Comparison of ENCODE assay signal across 8 mouse cellular contexts in genomic region chr6:113482477-113483099, GRCm38 (mm10). TPM values are rescaled to one million over a fixed set of nuclear protein-coding genes. Genes with fewer than 3 reads are reported as not detected.
A peak's percentile ranks its signal among the peaks of the same experiment; 100 is the strongest.
DNase-seq lines count a peak whose midpoint lies in the region; ATAC-seq and TF ChIP-seq lines count a peak whose summit lies in the region.

No protein-coding gene starts in this region.

- peak overlapping the region; percentile 89 for H3K27ac ChIP-seq in neural tube, embryonic 11.5 days (ENCODE audit: low read depth, low read length)
- H3K27ac ChIP-seq in cerebellum, adult 2 months (ENCODE audit: insufficient read depth, low read length): peak overlapping the region; percentile 70
- peak overlapping the region; percentile 85 for H3K27ac ChIP-seq in forebrain, embryonic 14.5 days (ENCODE audit: low read depth, low read length)
- peak overlapping the region; percentile 93 for H3K27ac ChIP-seq in hindbrain, embryonic 16.5 days (ENCODE audit: low read depth, low read length)
- H3K27ac ChIP-seq in liver, embryonic 11.5 days (ENCODE audit: low read depth, low read length): peak overlapping the region; percentile 80

- peak overlapping the region; percentile 55 for H3K4me3 ChIP-seq in neural tube, embryonic 11.5 days (ENCODE audit: low read depth, low read length)
- peak overlapping the region; percentile 94 for H3K4me3 ChIP-seq in cerebellum, adult 2 months (replicated peaks; ENCODE audit: insufficient read depth, low read depth, low read length)
- H3K4me3 ChIP-seq in forebrain, embryonic 14.5 days (ENCODE audit: low read depth, low read length): peak overlapping the region; percentile 70
- H3K4me3 ChIP-seq in hindbrain, embryonic 16.5 days (ENCODE audit: low read length): peak overlapping the region; percentile 68
- H3K4me3 ChIP-seq in liver, embryonic 11.5 days (ENCODE audit: low read depth, low read length): peak overlapping the region; percentile 59

- no peaks in the 10 kb centered on the region for H3K9me3 ChIP-seq in neural tube, embryonic 11.5 days (ENCODE audit: control insufficient read depth, low read length)
- no peaks in the 10 kb centered on the region for H3K9me3 ChIP-seq in forebrain, embryonic 14.5 days (replicated peaks; ENCODE audit: control insufficient read depth, low read length)
- H3K9me3 ChIP-seq in hindbrain, embryonic 16.5 days (ENCODE audit: control insufficient read depth, low read length): no peaks in the 10 kb centered on the region
- no peaks in the 10 kb centered on the region for H3K9me3 ChIP-seq in liver, embryonic 11.5 days (ENCODE audit: control insufficient read depth, low read length)

- DNase-seq in neural tube, embryonic 11.5 days (ENCODE audit: low spot score): no peak
- DNase-seq in neural tube, embryonic 10.5 days (ENCODE audit: extremely low spot score, low spot score): no peak
- DNase-seq in cerebellum, adult 2 months: peak; percentile 78 to 83
- DNase-seq in forebrain, embryonic 14.5 days (ENCODE audit: low spot score): peak; percentile 51
- DNase-seq in liver, embryonic 11.5 days (ENCODE audit: low spot score): no peak
- no peak for DNase-seq in yolk sac, embryonic 10.5 days (ENCODE audit: low spot score)

- peak overlapping the region; percentile 72 for H3K9ac ChIP-seq in neural tube, embryonic 11.5 days (ENCODE audit: low read length)
- H3K9ac ChIP-seq in forebrain, embryonic 14.5 days (ENCODE audit: low read length): peak overlapping the region; percentile 75
- peak overlapping the region; percentile 82 for H3K9ac ChIP-seq in hindbrain, embryonic 16.5 days (ENCODE audit: low read depth, low read length)
- H3K9ac ChIP-seq in liver, embryonic 11.5 days (ENCODE audit: low read depth, low read length): peak overlapping the region; percentile 80

- H3K27me3 ChIP-seq in neural tube, embryonic 11.5 days (ENCODE audit: control insufficient read depth, insufficient read depth, low read length): no peaks in the 10 kb centered on the region
- no peaks in the 10 kb centered on the region for H3K27me3 ChIP-seq in cerebellum, adult 2 months (ENCODE audit: control insufficient read depth, insufficient read depth, low read length)
- no peaks in the 10 kb centered on the region for H3K27me3 ChIP-seq in forebrain, embryonic 14.5 days (replicated peaks; ENCODE audit: control insufficient read depth, insufficient read depth, low read length)
- no peaks in the 10 kb centered on the region for H3K27me3 ChIP-seq in hindbrain, embryonic 16.5 days (replicated peaks; ENCODE audit: control insufficient read depth, insufficient read depth, low read length)
- H3K27me3 ChIP-seq in liver, embryonic 11.5 days (replicated peaks; ENCODE audit: control insufficient read depth, insufficient read depth, low read length): peaks cover 23% of the 10 kb centered on the region

- 2% methylated on average over 65 of the region's 65 CpGs for WGBS in neural tube, embryonic 11.5 days
- under 1% methylated on average over 65 of the region's 65 CpGs for WGBS in cerebellum, adult 2 months
- under 1% methylated on average over 65 of the region's 65 CpGs for WGBS in forebrain, embryonic 14.5 days
- under 1% methylated on average over 56 of the region's 65 CpGs for WGBS in hindbrain, embryonic 16.5 days
- 2% methylated on average over 65 of the region's 65 CpGs for WGBS in liver, embryonic 11.5 days

- peak; percentile 64 for ATAC-seq in neural tube, embryonic 11.5 days (ENCODE audit: insufficient read depth, low FRiP score, low TSS enrichment)
- peak; percentile 52 for ATAC-seq in forebrain, embryonic 14.5 days
- peak; percentile 66 for ATAC-seq in hindbrain, embryonic 16.5 days
- peak; percentile 43 for ATAC-seq in liver, embryonic 11.5 days (replicated peaks; ENCODE audit: low FRiP score)
- peak; percentile 12; the same call in 1 of the 2 replicates for ATAC-seq in monocyte, adult 5-6 weeks (replicated peaks; ENCODE audit: insufficient number of reproducible peaks, low FRiP score, low TSS enrichment, poor library complexity, severe bottlenecking)

- peak; percentile 29; the same call in 1 of the 2 replicates for TF ChIP-seq CTCF in cerebellum, adult 2 months (IDR thresholded peaks at IDR 0.05; ENCODE audit: borderline replicate concordance, insufficient read depth, low read depth, low read length)

- no peak for TF ChIP-seq POLR2A in cerebellum, adult 2 months (IDR thresholded peaks at IDR 0.05; ENCODE audit: borderline replicate concordance, insufficient read depth, low read length)

- peaks cover 14% of the 10 kb centered on the region for H3K4me1 ChIP-seq in neural tube, embryonic 11.5 days (ENCODE audit: control insufficient read depth, insufficient read depth, low read length)
- peaks cover 17% of the 10 kb centered on the region for H3K4me1 ChIP-seq in cerebellum, adult 2 months (ENCODE audit: control insufficient read depth, insufficient read depth, low read length)
- H3K4me1 ChIP-seq in forebrain, embryonic 14.5 days (ENCODE audit: control insufficient read depth, insufficient read depth, low read length): peaks cover 7% of the 10 kb centered on the region
- peaks cover 31% of the 10 kb centered on the region for H3K4me1 ChIP-seq in hindbrain, embryonic 16.5 days (ENCODE audit: control insufficient read depth, insufficient read depth, low read depth, low read length)
- H3K4me1 ChIP-seq in liver, embryonic 11.5 days (replicated peaks; ENCODE audit: control insufficient read depth, insufficient read depth, low read length): peaks cover 13% of the 10 kb centered on the region

- peak overlapping the region; percentile 83 for H3K4me2 ChIP-seq in neural tube, embryonic 11.5 days (ENCODE audit: low read depth)
- peak overlapping the region; percentile 76 for H3K4me2 ChIP-seq in forebrain, embryonic 14.5 days (ENCODE audit: low read length)
- H3K4me2 ChIP-seq in hindbrain, embryonic 16.5 days (ENCODE audit: low read length): peak overlapping the region; percentile 57
- peak overlapping the region; percentile 97 for H3K4me2 ChIP-seq in liver, embryonic 11.5 days

- H3K36me3 ChIP-seq in neural tube, embryonic 11.5 days (ENCODE audit: control insufficient read depth, insufficient read depth, low read length): no peaks in the 10 kb centered on the region
- 0 out of 2 replicates have a peak, but pooled peaks cover 6% of the 10 kb centered on the region for H3K36me3 ChIP-seq in forebrain, embryonic 14.5 days (ENCODE audit: control insufficient read depth, insufficient read depth, low read length)
- H3K36me3 ChIP-seq in hindbrain, embryonic 16.5 days (ENCODE audit: control insufficient read depth, insufficient read depth, low read length): no peaks in the 10 kb centered on the region
- H3K36me3 ChIP-seq in liver, embryonic 11.5 days (ENCODE audit: control insufficient read depth, insufficient read depth, low read length): no peaks in the 10 kb centered on the region

RNA-seq across cellular contexts. Expression of gene Creld1, which starts 0.5 kb away (rescaled TPM):
- 33.6 and 41.1 TPM in 2 replicates for polyA plus RNA-seq in neural tube, embryonic 11.5 days (2014; fragmentation: Nextera tagmentation; extraction: Ambion mirVana)
- 57.4 and 58.1 TPM in 2 replicates for polyA plus RNA-seq in cerebellum, adult 2 months (2012; rRNA removed)
- polyA plus RNA-seq in forebrain, embryonic 14.5 days (2014; fragmentation: Nextera tagmentation; extraction: Ambion mirVana): 37.2 and 49.4 TPM in 2 replicates
- polyA plus RNA-seq in hindbrain, embryonic 16.5 days (2015; fragmentation: Nextera tagmentation; extraction: Ambion mirVana): 92.9 and 96.4 TPM in 2 replicates
- polyA plus RNA-seq in liver, embryonic 11.5 days (2014; fragmentation: Nextera tagmentation; extraction: Ambion mirVana): 17.5 and 18.5 TPM in 2 replicates
- total RNA-seq in monocyte, adult 5-6 weeks (2017): 0.85 to 6.1 TPM (median 3.4 TPM) in 3 replicates

RNA-seq across cellular contexts. Expression of gene Il17rc, which starts 11.4 kb away (rescaled TPM):
- polyA plus RNA-seq in neural tube, embryonic 11.5 days (2014; fragmentation: Nextera tagmentation; extraction: Ambion mirVana): 3.2 and 3.4 TPM in 2 replicates
- 6.6 and 7.5 TPM in 2 replicates for polyA plus RNA-seq in cerebellum, adult 2 months (2012; rRNA removed)
- 1.3 and 2.0 TPM in 2 replicates for polyA plus RNA-seq in forebrain, embryonic 14.5 days (2014; fragmentation: Nextera tagmentation; extraction: Ambion mirVana)
- 4.4 and 5.9 TPM in 2 replicates for polyA plus RNA-seq in hindbrain, embryonic 16.5 days (2015; fragmentation: Nextera tagmentation; extraction: Ambion mirVana)
- polyA plus RNA-seq in liver, embryonic 11.5 days (2014; fragmentation: Nextera tagmentation; extraction: Ambion mirVana): 4.6 and 5.3 TPM in 2 replicates
- not detected in 3 replicates for total RNA-seq in monocyte, adult 5-6 weeks (2017)

RNA-seq across cellular contexts. Expression of gene Prrt3, which starts 19.1 kb away (rescaled TPM):
- 0.91 and 0.94 TPM in 2 replicates for polyA plus RNA-seq in neural tube, embryonic 11.5 days (2014; fragmentation: Nextera tagmentation; extraction: Ambion mirVana)
- 41.2 and 43.0 TPM in 2 replicates for polyA plus RNA-seq in cerebellum, adult 2 months (2012; rRNA removed)
- polyA plus RNA-seq in forebrain, embryonic 14.5 days (2014; fragmentation: Nextera tagmentation; extraction: Ambion mirVana): 3.2 and 5.4 TPM in 2 replicates
- polyA plus RNA-seq in hindbrain, embryonic 16.5 days (2015; fragmentation: Nextera tagmentation; extraction: Ambion mirVana): 14.2 and 14.5 TPM in 2 replicates
- polyA plus RNA-seq in liver, embryonic 11.5 days (2014; fragmentation: Nextera tagmentation; extraction: Ambion mirVana): 0.16 TPM in 2 replicates
- total RNA-seq in monocyte, adult 5-6 weeks (2017): not detected in 3 replicates

RNA-seq across cellular contexts. Expression of gene Il17re, which starts 24.3 kb away (rescaled TPM):
- 0.77 and 0.78 TPM in 2 replicates for polyA plus RNA-seq in neural tube, embryonic 11.5 days (2014; fragmentation: Nextera tagmentation; extraction: Ambion mirVana)
- 4.8 and 9.2 TPM in 2 replicates for polyA plus RNA-seq in cerebellum, adult 2 months (2012; rRNA removed)
- polyA plus RNA-seq in forebrain, embryonic 14.5 days (2014; fragmentation: Nextera tagmentation; extraction: Ambion mirVana): not detected in 2 replicates
- polyA plus RNA-seq in hindbrain, embryonic 16.5 days (2015; fragmentation: Nextera tagmentation; extraction: Ambion mirVana): 0.26 and 0.34 TPM in 2 replicates
- polyA plus RNA-seq in liver, embryonic 11.5 days (2014; fragmentation: Nextera tagmentation; extraction: Ambion mirVana): 0.74 and 1.5 TPM in 2 replicates
- total RNA-seq in monocyte, adult 5-6 weeks (2017): not detected in 3 replicates

RNA-seq across cellular contexts. Expression of gene Jagn1, which starts 40.2 kb away (rescaled TPM):
- 74.7 and 75.9 TPM in 2 replicates for polyA plus RNA-seq in neural tube, embryonic 11.5 days (2014; fragmentation: Nextera tagmentation; extraction: Ambion mirVana)
- 58.4 and 61.0 TPM in 2 replicates for polyA plus RNA-seq in cerebellum, adult 2 months (2012; rRNA removed)
- polyA plus RNA-seq in forebrain, embryonic 14.5 days (2014; fragmentation: Nextera tagmentation; extraction: Ambion mirVana): 88.0 and 94.4 TPM in 2 replicates
- 95.2 and 106 TPM in 2 replicates for polyA plus RNA-seq in hindbrain, embryonic 16.5 days (2015; fragmentation: Nextera tagmentation; extraction: Ambion mirVana)
- polyA plus RNA-seq in liver, embryonic 11.5 days (2014; fragmentation: Nextera tagmentation; extraction: Ambion mirVana): 72.1 and 72.7 TPM in 2 replicates
- 6.8 to 22.3 TPM (median 21.0 TPM) in 3 replicates for total RNA-seq in monocyte, adult 5-6 weeks (2017)

Comparison
In these comparisons a context has a peak if more than half of its experiments do, and no peak if none do; other contexts are left out.
1. ATAC-seq: peak in every context shown above with its lines; median percentile 66 in hindbrain, embryonic 16.5 days; 64 in neural tube, embryonic 11.5 days; 52 in forebrain, embryonic 14.5 days; 43 in liver, embryonic 11.5 days; 12 in monocyte, adult 5-6 weeks.
2. DNase-seq: peak in cerebellum, adult 2 months (2 of 2) and forebrain, embryonic 14.5 days (single experiment); none in neural tube, embryonic 11.5 days (single experiment), neural tube, embryonic 10.5 days (single experiment), liver, embryonic 11.5 days (single experiment) and yolk sac, embryonic 10.5 days (single experiment).
3. Peak in every context shown above with its lines, with median percentiles within 50 percentile points of each other: H3K27ac ChIP-seq, H3K4me2 ChIP-seq, H3K4me3 ChIP-seq and H3K9ac ChIP-seq.